Mouse (Mus musculus) retina, postnatal 7 days (tissue): ENCODE results near the gene Rdm1.
"Not testable (repeated sequence)": the region's sequence is repeated elsewhere in the genome, so short reads cannot be mapped to it uniquely, and the experiment has no call there.

Experiments
- DNase-seq: peaks from one replicate; pipeline ENCODE4 v3.0.0-alpha.2; 2012; ENCODE audit warnings: low read depth, low spot score

Rdm1 gene

GRCm38 (mm10) chr11:101626995-101627856, at the start of gene Rdm1:
TSS of gene Rdm1 (plus strand) at chr11:101627195.
- DNase-seq, result peak; percentile 69

GRCm38 (mm10) chr11:101581081-101581764, 45.8 kb upstream of the Rdm1 start:
- no peak for DNase-seq

GRCm38 (mm10) chr11:101582054-101583035, 44.6 kb upstream of the Rdm1 start, which contains the start of gene Tmem106a:
TSS of gene Tmem106a (plus strand) at chr11:101582242.
- DNase-seq, result no peak

DNA sequence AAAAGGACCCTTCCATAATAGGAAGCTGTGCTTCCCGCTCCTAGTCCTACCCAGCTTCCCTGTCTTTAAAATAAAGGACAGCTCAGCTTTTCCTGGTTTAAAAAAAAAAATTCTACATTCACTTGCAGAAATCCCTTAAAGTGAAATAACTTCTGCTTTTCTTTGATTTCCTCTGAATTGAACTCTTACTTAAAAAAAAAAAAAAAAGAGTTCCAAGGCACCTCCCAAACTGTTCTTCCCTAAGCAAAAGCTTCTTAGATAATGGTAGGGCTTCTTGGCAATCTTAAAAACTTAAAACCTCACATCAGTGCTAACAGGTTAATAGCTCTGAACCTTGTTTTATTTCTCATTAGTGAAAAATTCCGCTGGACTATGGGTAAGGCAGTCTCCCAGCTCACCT, 43.8 kb upstream of the Rdm1 start:
- DNase-seq, result no peak

- not testable (repeated sequence) for DNase-seq
Observed at GRCm38 (mm10) chr11:101585031-101585430, 42.0 kb upstream of the Rdm1 start.

- no peak for DNase-seq
Observed at GRCm38 (mm10) chr11:101585805-101586204, 41.2 kb upstream of the Rdm1 start.

DNA sequence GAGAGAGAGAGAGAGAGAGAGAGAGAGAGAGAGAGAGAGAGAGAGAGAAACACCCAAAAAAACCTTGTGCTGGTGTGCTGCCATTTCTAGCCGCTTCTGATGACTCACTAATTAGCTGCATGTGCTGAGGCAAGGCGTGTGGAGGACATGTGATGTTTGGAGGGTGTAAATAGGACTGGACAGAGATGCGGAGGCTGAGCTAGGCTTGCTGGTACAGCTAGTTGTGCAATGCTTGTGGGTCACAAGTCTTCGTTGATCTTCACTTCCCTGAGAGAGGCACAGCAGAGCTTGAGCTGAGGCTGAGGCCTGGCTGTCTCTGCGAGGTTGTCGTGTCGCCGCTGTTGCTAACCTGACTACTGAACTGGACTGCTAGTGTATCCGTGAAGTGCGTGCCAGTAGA, 39.3 kb upstream of the Rdm1 start:
- no peak for DNase-seq

DNA sequence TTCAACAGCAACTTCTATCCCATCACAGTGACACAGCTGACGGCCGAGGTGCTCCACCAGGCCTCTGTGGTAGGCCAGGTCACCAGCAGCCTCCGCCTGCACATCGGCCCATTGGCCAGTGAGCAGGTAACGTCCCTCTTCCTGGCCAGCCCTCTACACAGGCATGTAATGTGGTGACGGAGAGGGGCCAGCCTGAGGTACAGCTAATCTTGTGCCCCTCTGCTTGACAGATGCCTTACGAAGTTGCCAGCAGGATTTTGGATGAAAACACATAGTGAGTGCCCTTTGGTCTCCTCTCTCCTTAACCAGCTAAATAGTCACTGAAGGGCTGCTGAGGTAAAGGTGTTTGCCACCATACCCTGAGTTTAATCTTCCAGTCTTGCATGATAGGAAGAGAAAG, 38.1 kb upstream of the Rdm1 start:
- DNase-seq, result no peak

DNA sequence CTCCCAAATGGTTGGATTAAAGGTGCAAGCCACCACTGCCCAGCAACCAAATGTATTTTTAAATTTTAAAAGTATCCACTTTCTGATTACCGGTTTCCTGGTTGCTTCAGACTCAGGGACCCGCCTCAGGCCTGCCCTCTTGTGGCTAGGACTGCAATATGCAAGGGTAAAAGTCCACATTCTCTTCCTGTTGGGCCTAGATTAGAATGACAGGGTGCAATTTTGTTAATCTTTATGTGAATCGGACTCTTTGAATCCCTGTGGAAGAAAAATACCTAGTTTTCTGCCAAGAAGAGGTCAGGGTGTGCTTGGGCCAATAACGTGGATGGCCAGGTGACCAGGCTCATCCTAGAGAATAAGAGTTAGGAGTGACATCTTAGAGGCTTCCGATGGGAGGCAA, 37.6 kb upstream of the Rdm1 start:
- peak; percentile 43 for DNase-seq

DNA sequence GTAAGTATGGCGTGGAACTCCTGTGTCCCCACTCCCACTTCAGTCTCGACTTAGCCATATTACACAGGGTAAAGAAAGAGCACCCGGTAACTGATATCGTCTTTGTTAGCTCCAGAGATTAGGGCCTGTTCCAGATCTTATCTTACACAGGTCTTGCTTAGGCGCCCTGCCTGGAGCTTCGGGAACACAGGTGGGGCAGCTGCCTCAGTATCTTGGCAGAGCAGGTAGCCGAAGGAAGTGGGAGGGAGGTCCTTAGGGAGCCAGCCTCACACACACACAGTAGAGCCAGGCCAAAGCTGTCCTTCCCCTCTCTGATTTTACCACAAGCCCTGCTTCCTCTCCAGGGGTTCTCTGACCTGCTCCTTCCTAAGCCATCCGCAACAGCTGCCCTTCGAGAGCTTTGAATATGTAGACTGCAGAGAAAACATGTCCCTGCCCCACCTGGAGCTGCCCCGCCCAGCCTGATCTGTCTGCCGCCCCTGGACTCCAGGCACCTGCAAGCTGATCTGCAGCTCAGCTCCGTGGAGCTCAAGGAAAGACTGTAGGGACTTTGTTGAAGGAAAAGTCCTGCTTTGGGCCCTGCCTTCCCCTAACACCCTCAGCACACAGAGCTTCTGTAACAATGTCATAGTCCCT, 36.9 kb upstream of the Rdm1 start:
- no peak for DNase-seq

GRCm38 (mm10) chr11:101599156-101599555, 27.8 kb upstream of the Rdm1 start, which contains the start of gene Gm11634:
TSS of gene Gm11634 (minus strand) at chr11:101599256.
- DNase-seq, result no peak

- DNase-seq, result no peak
Observed at GRCm38 (mm10) chr11:101602491-101602890, 24.5 kb upstream of the Rdm1 start.

GRCm38 (mm10) chr11:101604116-101604515, 22.9 kb upstream of the Rdm1 start:
- no peak for DNase-seq

DNA sequence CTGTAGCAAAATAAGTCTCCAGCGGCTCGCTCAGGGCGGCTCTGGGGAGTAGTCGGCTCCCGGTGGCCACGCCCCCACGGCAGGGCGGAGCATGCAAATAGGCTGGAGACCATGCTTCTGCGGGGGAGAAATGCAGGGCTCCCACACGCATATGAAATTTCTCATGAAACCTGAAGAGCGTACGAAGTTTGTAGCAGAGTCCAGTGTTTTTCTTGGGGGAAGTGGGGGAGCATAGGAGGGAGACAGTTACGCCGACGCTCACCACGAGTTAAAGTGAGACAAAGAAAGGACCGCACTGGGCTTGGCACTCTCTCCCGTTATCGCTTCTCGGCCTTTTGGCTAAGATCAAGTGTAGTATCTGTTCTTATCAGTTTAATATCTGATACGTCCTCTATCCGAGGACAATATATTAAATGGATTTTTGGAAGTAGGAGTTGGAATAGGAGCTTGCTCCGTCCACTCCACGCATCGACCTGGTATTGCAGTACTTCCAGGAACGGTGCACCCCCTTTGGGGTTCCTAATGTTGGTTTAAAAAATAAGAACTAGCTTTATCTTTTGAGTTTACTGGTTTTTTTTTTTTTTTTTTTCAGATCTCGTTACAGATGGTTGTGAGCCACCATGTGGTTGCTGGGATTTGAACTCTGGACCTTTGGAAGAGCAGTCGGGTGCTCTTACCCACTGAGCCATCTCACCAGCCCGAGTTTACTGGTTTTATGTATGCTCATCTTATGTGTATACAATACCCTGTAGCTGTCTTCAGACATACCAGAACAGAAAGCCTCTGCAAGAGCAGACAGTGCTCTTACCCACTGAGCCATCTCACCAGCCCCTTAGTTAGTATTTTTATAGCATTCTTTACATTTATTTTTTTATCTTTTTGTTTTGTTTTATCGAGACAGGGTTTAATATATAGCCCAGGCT, 22.2 kb upstream of the Rdm1 start:
- peak; percentile 56 for DNase-seq

- not testable (repeated sequence) for DNase-seq
Observed at GRCm38 (mm10) chr11:101607134-101607533, 19.9 kb upstream of the Rdm1 start.

DNA sequence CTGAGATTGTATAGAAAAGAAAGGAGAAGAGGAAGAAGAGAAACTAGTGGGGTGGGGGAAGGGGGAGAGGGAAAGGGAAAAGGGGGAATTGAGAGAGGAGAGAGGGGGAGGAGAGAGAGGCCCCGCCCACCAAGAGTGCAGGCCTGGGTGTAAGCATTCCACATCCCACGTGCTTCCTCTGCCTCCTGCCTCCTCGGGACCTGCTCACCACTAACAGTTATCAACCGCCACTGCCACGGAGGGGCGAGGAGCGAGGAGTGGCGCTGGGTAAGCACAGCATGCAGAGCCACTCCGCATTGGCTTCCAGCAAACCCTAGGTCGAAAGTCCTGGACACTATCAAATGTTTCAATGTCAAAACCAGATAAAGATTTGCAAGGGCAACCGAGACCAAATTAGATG, 16.6 kb upstream of the Rdm1 start:
- no peak for DNase-seq

- no peak for DNase-seq
Observed at GRCm38 (mm10) chr11:101613596-101613995, 13.4 kb upstream of the Rdm1 start.

DNA sequence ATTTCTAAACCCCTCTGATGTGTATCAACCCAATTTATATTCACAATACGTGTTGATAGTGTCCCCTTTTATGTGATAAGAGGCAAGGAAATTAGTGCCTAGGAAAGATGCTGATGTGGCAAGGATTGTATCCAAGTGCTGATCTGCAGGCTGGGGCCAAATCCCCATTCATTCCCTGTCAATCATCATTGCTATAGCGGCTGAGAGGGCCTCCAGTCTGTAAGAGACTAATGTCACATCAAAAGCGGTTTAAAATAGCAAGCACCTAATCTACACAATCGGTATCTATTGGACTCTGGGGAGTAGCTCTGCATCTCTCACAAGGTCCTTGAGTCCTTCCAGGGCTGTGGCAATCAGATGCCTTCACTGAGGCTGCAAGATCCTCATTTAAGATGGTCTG, 12.9 kb upstream of the Rdm1 start:
- DNase-seq, result peak; percentile 43

GRCm38 (mm10) chr11:101615380-101615779, 11.6 kb upstream of the Rdm1 start:
- DNase-seq, result no peak

GRCm38 (mm10) chr11:101616104-101616503, 10.9 kb upstream of the Rdm1 start:
- no peak for DNase-seq
